Mouse (Mus musculus): ENCODE data around the gene Fastkd1. TPM values are rescaled to one million over a fixed set of nuclear protein-coding genes. Genes with fewer than 3 reads are reported as not detected.

Gene Fastkd1
- total and polyA plus RNA-seq, 3 experiments = 9.8 to 15.7 TPM; not detected in 1

DNA sequence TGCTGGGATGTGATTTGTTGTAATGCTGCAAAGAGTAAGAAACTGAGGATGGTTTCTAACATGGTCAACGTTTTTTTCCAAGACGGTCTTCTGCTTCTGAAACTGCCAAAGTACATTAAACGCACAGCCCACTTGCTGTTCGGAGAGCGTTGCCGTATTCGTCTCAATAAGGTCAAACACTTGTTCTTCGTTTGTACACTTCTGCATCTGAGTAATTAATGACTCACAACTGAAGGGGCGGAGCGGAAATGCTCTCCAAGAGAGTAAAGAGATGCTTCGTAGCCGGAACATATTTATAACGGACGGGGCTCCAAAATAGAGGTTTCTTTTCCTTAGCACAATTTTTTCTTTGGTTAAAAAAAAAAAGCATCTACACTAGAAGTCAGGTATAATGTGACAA, 1.1 kb downstream of the Fastkd1 start:
- no peak overlapping the region for H3K9ac ChIP-seq (ENCODE audit: control insufficient read depth, low read depth, low read length, poor library complexity, severe bottlenecking)
- H3K9me3 ChIP-seq (replicated peaks; ENCODE audit: insufficient read depth, low read length) = no peaks in the 10 kb centered on the region
- no peak overlapping the region for H3K4me3 ChIP-seq (ENCODE audit: control insufficient read depth in 1 of 2, insufficient read depth in 1 of 2, low read depth in 2 of 2, low read length in 2 of 2)
- H3K27me3 ChIP-seq (ENCODE audit: control insufficient read depth in 1 of 2, insufficient read depth in 2 of 2, low read length in 2 of 2) = peaks cover 0 to 6% of the 10 kb centered on the region in 2 experiments; a peak in 2 of 4 replicates
- H3K27ac ChIP-seq (ENCODE audit: control insufficient read depth, low read depth, low read length) = no peak overlapping the region
- no peak for TF ChIP-seq NRF1 (IDR thresholded peaks at IDR 0.05; ENCODE audit: insufficient read depth, low read depth, low read length, poor library complexity, severe bottlenecking)
- TF ChIP-seq POLR2A (IDR thresholded peaks at IDR 0.05; ENCODE audit: control insufficient read depth in 1 of 2, insufficient read depth in 1 of 2, low read depth in 1 of 2, low read length in 2 of 2, poor library complexity in 1 of 2) = no peak
- TF ChIP-seq UBTF (IDR thresholded peaks at IDR 0.05; ENCODE audit: borderline replicate concordance, insufficient read depth, low read depth, low read length) = no peak
- no peak for TF ChIP-seq MYC (IDR thresholded peaks at IDR 0.05; ENCODE audit: low read depth, low read length)
- no peak for TF ChIP-seq USF1 (IDR thresholded peaks at IDR 0.05; ENCODE audit: low read depth, low read length)
- TF ChIP-seq KAT2A (conservative IDR thresholded peaks at IDR 0.05; ENCODE audit: low read depth, low read length) = no peak
- no peak for TF ChIP-seq CHD1 (IDR thresholded peaks at IDR 0.05; ENCODE audit: low read depth, low read length)
- TF ChIP-seq ZC3H11A (IDR thresholded peaks at IDR 0.05; ENCODE audit: low read depth, low read length) = no peak
- TF ChIP-seq HCFC1 (IDR thresholded peaks at IDR 0.05; ENCODE audit: low read depth, low read length) = no peak
- TF ChIP-seq MYB (IDR thresholded peaks at IDR 0.05; ENCODE audit: low read depth, low read length) = no peak
- TF ChIP-seq JUND (IDR thresholded peaks at IDR 0.05; ENCODE audit: low read depth, low read length) = no peak
- no peak for TF ChIP-seq MAX (IDR thresholded peaks at IDR 0.05; ENCODE audit: low read length)
- no peak for TF ChIP-seq NELFE (IDR thresholded peaks at IDR 0.05; ENCODE audit: low read depth, low read length)
- TF ChIP-seq POLR2AphosphoS5 (IDR thresholded peaks at IDR 0.05; ENCODE audit: borderline replicate concordance, low read depth, low read length) = no peak
- TF ChIP-seq BHLHE40 (IDR thresholded peaks at IDR 0.05; ENCODE audit: borderline replicate concordance, low read depth, low read length) = no peak
- no peak for TF ChIP-seq TAL1 (IDR thresholded peaks at IDR 0.05; ENCODE audit: low read length)
- no peak for TF ChIP-seq MAFK (IDR thresholded peaks at IDR 0.05; ENCODE audit: borderline replicate concordance, low read depth, low read length)
- TF ChIP-seq CTCF (IDR thresholded peaks at IDR 0.05 in 2 of 3, conservative IDR thresholded peaks at IDR 0.05 in 1 of 3; ENCODE audit: control insufficient read depth in 1 of 3, insufficient read depth in 1 of 3, low read depth in 2 of 3, low read length in 3 of 3, poor library complexity in 1 of 3, severe bottlenecking in 1 of 3) = no peak
- no peak for TF ChIP-seq TCF12 (IDR thresholded peaks at IDR 0.05; ENCODE audit: low read depth, low read length)
- TF ChIP-seq GATA1 (IDR thresholded peaks at IDR 0.05; ENCODE audit: low read depth, low read length) = no peak
- peaks cover 2% of the 10 kb centered on the region; the same call in 1 of the 2 replicates for H3K79me2 ChIP-seq (ENCODE audit: control insufficient read depth, insufficient read depth, low read length, poor library complexity)
- H3K4me1 ChIP-seq (ENCODE audit: control insufficient read depth in 1 of 2, insufficient read depth in 2 of 2, low read length in 2 of 2) = no peaks in the 10 kb centered on the region
- H3K36me3 ChIP-seq (ENCODE audit: control insufficient read depth in 1 of 2, insufficient read depth in 2 of 2, low read length in 2 of 2) = peaks cover 1 to 6% of the 10 kb centered on the region in 2 experiments; a peak in 3 of 4 replicates
- DNase-seq (ENCODE audit: low read depth, low spot score) = no peak

DNA sequence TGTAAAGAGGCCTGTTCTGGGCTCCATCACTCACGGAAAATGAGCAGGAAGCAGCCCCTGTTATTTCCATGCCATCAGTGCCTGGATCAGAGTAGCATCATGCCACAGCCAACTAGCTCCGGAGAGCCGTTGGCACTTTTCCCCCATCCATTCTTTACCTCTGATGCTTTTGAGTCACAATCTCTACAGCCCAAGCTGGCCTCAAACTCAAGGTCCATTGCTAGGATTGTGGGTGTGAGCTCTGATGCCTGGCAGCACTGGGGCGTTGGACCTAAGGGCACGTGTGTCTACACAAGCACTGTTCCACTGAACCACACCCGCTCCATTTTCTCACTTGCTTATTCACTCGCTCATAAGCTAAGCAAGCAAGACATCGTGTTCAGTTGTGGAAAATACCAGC, 12.9 kb downstream of the Fastkd1 start:
- peaks cover 0 to under 1% of the 10 kb centered on the region in 2 experiments; a peak in 2 of 4 replicates for H3K36me3 ChIP-seq (ENCODE audit: control insufficient read depth in 1 of 2, insufficient read depth in 2 of 2, low read length in 2 of 2)
- no peaks in the 10 kb centered on the region for H3K27me3 ChIP-seq (ENCODE audit: control insufficient read depth in 1 of 2, insufficient read depth in 2 of 2, low read length in 2 of 2)
- H3K4me1 ChIP-seq (ENCODE audit: control insufficient read depth in 1 of 2, insufficient read depth in 2 of 2, low read length in 2 of 2) = no peaks in the 10 kb centered on the region
- H3K9ac ChIP-seq (ENCODE audit: control insufficient read depth, low read depth, low read length, poor library complexity, severe bottlenecking) = no peak overlapping the region
- no peaks in the 10 kb centered on the region for H3K9me3 ChIP-seq (replicated peaks; ENCODE audit: insufficient read depth, low read length)
- H3K27ac ChIP-seq (ENCODE audit: control insufficient read depth, low read depth, low read length) = no peak overlapping the region
- DNase-seq (ENCODE audit: low read depth, low spot score) = no peak
- no peaks in the 10 kb centered on the region for H3K79me2 ChIP-seq (ENCODE audit: control insufficient read depth, insufficient read depth, low read length, poor library complexity)
- no peak overlapping the region for H3K4me3 ChIP-seq (ENCODE audit: control insufficient read depth in 1 of 2, insufficient read depth in 1 of 2, low read depth in 2 of 2, low read length in 2 of 2)
- no peak for TF ChIP-seq ETS1 (IDR thresholded peaks at IDR 0.05; ENCODE audit: low read depth, low read length)
- no peak for TF ChIP-seq TBP (IDR thresholded peaks at IDR 0.05; ENCODE audit: low read depth, low read length)
- TF ChIP-seq USF2 (IDR thresholded peaks at IDR 0.05; ENCODE audit: borderline replicate concordance in 1 of 2, insufficient read depth in 1 of 2, low read depth in 1 of 2, low read length in 2 of 2) = no peak
- no peak for TF ChIP-seq GATA1 (IDR thresholded peaks at IDR 0.05; ENCODE audit: low read depth, low read length)
- TF ChIP-seq POLR2A (IDR thresholded peaks at IDR 0.05; ENCODE audit: control insufficient read depth in 1 of 2, insufficient read depth in 1 of 2, low read depth in 1 of 2, low read length in 2 of 2, poor library complexity in 1 of 2) = no peak
- TF ChIP-seq RCOR1 (IDR thresholded peaks at IDR 0.05; ENCODE audit: low read depth, low read length) = no peak
- TF ChIP-seq TCF12 (IDR thresholded peaks at IDR 0.05; ENCODE audit: low read depth, low read length) = no peak
- no peak for TF ChIP-seq MYB (IDR thresholded peaks at IDR 0.05; ENCODE audit: low read depth, low read length)

Data from MEL (cell line).